Mouse (Mus musculus) NIH3T3 (cell line): ENCODE data around the gene Tsnax.

Experiments used
- DNase-seq: peaks from one replicate; pipeline ENCODE4 v3.0.0-alpha.2; 2012; ENCODE audit warnings: low read depth

The Tsnax gene

GRCm38 (mm10) chr8:125080388-125081344, 67.9 kb downstream of the Tsnax start:
- no peak for DNase-seq

GRCm38 (mm10) chr8:125083746-125084145, 70.9 kb downstream of the Tsnax start:
- DNase-seq = no peak
